Mouse (Mus musculus): Measurements from ENCODE around the gene Mapk3. TPM values are rescaled to one million over a fixed set of nuclear protein-coding genes. Genes with fewer than 3 reads are reported as not detected.
A peak's percentile ranks its signal among the peaks of the same experiment; 100 is the strongest.

The Mapk3 gene
- total and polyA plus RNA-seq, 3 experiments, result 22.4 to 48.5 (median 25.3) TPM

DNA sequence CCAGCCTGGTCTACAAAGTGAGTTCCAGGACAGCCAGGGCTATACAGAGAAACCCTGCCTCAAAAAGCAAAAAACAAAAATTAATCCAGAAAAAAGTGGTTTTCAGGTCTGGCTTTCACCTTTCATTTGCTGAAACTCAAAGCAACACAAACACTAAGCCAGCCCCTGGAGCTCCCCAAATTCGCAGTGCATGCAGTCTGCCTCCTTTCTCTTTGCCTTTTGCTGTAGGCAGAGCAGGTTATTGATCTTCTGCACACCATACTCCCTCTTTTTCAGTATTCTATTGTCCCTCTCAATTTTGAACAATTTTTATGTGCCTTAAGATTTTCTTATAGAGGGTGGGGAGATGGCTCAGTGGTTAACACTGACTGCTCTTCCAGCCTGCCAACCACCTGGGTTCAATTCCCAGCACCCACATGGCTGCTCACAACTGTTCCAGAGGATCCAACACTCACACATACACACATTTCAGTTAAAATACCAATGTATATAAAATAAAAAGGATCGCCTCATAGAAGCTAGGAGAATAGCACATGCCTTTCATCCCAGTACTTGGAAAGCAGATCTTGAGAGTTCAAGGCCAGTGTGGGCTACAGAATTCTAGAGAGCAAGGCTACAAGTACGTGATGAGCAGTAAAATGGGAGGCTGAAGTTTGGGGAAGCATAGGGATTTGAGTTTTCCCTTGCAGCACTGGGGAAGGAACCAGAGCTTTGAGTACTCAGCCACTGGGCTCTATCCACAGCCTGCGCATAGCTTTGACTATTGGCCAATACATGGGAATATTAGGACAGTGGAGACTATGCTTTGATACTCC lies 34.3 kb downstream of the Mapk3 start:
- Histone ChIP-seq H3K36me3 (replicated peaks in 1 of 2; ENCODE audit: control insufficient read depth in 1 of 2, insufficient read depth in 1 of 2, low read length in 1 of 2) (peaks cover 46 to 65% of the 10 kb centered on the region in 2 experiments), H3K9ac (ENCODE audit: insufficient read depth, low read depth) (no peak overlapping the region), H3K4me2 (ENCODE audit: insufficient read depth, low read depth, poor library complexity, severe bottlenecking) (peak overlapping the region; percentile 72; the same call in 1 of the 2 replicates), H3K27me3 (replicated peaks) (no peaks in the 10 kb centered on the region), H3K9me3 (replicated peaks; ENCODE audit: low read length) (no peaks in the 10 kb centered on the region), H3K27ac (ENCODE audit: insufficient read depth, low read depth) (no peak overlapping the region), H3K79me2 (replicated peaks; ENCODE audit: control insufficient read depth, extremely low read depth, insufficient read depth, poor library complexity, severe bottlenecking) (peaks cover 55% of the 10 kb centered on the region), H3K4me1 (ENCODE audit: control insufficient read depth in 1 of 2, insufficient read depth in 2 of 2) (peaks cover 8 to 59% of the 10 kb centered on the region in 2 experiments), H3K4me3 (replicated peaks in 1 of 3; ENCODE audit: low read depth in 2 of 3, low read length in 2 of 3, poor library complexity in 1 of 3) (no peak overlapping the region)
- 0 out of 2 replicates have a peak, but pooled peaks have one; percentile 6 for TF ChIP-seq ELF1 (IDR thresholded peaks at IDR 0.05; ENCODE audit: low read depth, low read length)
- TF ChIP-seq HCFC1 (IDR thresholded peaks at IDR 0.05; ENCODE audit: low read depth, low read length), result no peak
- peak; percentile 93; the same call in 1 of the 2 replicates for TF ChIP-seq POLR2AphosphoS2 (IDR thresholded peaks at IDR 0.05; ENCODE audit: low read depth, low read length)
- no peak for TF ChIP-seq JUND (conservative IDR thresholded peaks at IDR 0.05; ENCODE audit: low read depth, low read length)
- TF ChIP-seq ZMIZ1 (IDR thresholded peaks at IDR 0.05; ENCODE audit: low read depth, low read length), result peak; percentile 25; the same call in 1 of the 2 replicates
- dilution Hi-C loops (cut with MboI; ENCODE audit: extremely low pct_ligation_motif_present, extremely low pct_unique_long_range_greater_than_20kb, low sequenced_read_pairs) (no loop called here), in situ Hi-C loops (cut with MboI; ENCODE audit: low pct_ligation_motif_present, low pct_unique_long_range_greater_than_20kb, low sequenced_read_pairs) (no loop called here)
- DNase-seq (ENCODE audit: extremely low read depth), result no peak

DNA sequence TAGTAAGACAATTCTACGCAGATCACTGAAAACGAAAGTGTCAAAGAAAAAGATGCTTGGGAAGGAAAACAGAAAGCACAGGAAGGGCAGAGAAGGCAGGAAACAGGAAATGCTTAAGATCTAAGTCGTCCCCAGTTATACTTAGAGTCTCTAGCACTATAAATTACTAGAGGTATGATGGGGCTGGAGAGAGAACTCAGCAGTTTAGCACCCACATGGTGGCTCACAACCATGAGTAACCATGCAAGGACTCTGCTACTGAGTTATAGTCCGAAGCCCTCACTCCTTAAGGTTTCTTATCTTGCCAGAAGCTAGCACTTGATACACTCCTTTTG lies 34.8 kb downstream of the Mapk3 start:
- no peaks in the 10 kb centered on the region for H3K9me3 ChIP-seq (replicated peaks; ENCODE audit: low read length)
- peaks cover 7 to 59% of the 10 kb centered on the region in 2 experiments for H3K4me1 ChIP-seq (ENCODE audit: control insufficient read depth in 1 of 2, insufficient read depth in 2 of 2)
- DNase-seq (ENCODE audit: extremely low read depth), result no peak
- H3K79me2 ChIP-seq (replicated peaks; ENCODE audit: control insufficient read depth, extremely low read depth, insufficient read depth, poor library complexity, severe bottlenecking), result peaks cover 52% of the 10 kb centered on the region
- no peak overlapping the region for H3K4me3 ChIP-seq (replicated peaks in 1 of 3; ENCODE audit: low read depth in 2 of 3, low read length in 2 of 3, poor library complexity in 1 of 3)
- no peak overlapping the region for H3K4me2 ChIP-seq (ENCODE audit: insufficient read depth, low read depth, poor library complexity, severe bottlenecking)
- no peak overlapping the region for H3K9ac ChIP-seq (ENCODE audit: insufficient read depth, low read depth)
- H3K27me3 ChIP-seq (replicated peaks), result no peaks in the 10 kb centered on the region
- in situ Hi-C loops (cut with MboI; ENCODE audit: low pct_ligation_motif_present, low pct_unique_long_range_greater_than_20kb, low sequenced_read_pairs) (no loop called here), dilution Hi-C loops (cut with MboI; ENCODE audit: extremely low pct_ligation_motif_present, extremely low pct_unique_long_range_greater_than_20kb, low sequenced_read_pairs) (no loop called here)
- TF ChIP-seq MAX (IDR thresholded peaks at IDR 0.05; ENCODE audit: low read length), result no peak
- no peak for TF ChIP-seq KAT2A (IDR thresholded peaks at IDR 0.05; ENCODE audit: insufficient replicate concordance, low read length)
- TF ChIP-seq POLR2AphosphoS2 (IDR thresholded peaks at IDR 0.05; ENCODE audit: low read depth, low read length), result peak; percentile 62; the same call in 1 of the 2 replicates
- no peak overlapping the region for H3K27ac ChIP-seq (ENCODE audit: insufficient read depth, low read depth)
- peaks cover 40 to 59% of the 10 kb centered on the region in 2 experiments for H3K36me3 ChIP-seq (replicated peaks in 1 of 2; ENCODE audit: control insufficient read depth in 1 of 2, insufficient read depth in 1 of 2, low read length in 1 of 2)

DNA sequence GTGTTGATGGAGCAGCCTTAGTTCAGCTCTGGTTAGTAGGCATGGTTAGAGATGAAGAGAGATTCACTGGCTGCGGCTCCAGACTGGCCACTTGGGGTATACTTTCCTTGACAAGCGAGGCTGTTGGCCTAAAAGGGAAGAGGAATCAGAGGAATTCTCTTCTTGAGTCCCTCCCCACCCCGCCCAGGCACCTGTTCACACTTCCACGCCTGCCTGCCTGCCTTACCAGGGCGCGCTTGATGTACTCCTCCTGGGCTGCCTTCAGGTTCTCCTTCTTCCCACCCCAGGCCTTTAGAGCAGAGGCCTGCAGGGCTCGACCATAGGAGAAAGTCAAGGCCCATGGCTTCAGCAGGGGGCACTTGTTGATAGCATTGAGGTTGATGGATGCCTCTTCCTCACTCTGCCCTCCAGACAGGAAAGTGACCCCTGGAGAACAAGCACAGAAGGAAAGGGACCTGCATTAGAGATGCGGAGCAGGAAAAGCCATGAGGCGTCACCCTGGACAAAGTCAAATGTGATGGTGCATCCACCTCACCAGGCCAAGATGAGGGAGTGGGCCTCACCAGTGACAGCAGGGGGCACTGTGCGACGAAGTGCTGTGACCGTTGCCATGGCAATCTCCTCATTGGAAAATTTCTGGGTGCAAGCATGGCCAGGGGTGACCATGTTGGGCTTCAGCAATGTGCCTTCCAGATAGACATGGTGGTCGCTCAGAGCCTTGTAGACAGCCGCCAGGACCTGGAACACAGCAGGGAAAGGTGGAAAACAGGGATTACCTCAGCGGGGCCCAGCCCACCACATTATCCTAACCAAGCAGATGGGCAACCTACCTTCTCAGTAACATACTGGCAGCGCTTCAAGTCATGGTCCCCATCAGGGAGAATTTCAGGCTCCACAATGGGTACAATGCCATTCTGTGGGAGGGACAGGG lies 36.3 kb downstream of the Mapk3 start:
- no peak for DNase-seq (ENCODE audit: extremely low read depth)
- Histone ChIP-seq H3K4me2 (ENCODE audit: insufficient read depth, low read depth, poor library complexity, severe bottlenecking) (no peak overlapping the region), H3K4me3 (replicated peaks in 1 of 3; ENCODE audit: low read depth in 2 of 3, low read length in 2 of 3, poor library complexity in 1 of 3) (peak overlapping the region in 1 of 3 experiments; percentile 2), H3K27me3 (replicated peaks) (no peaks in the 10 kb centered on the region), H3K36me3 (replicated peaks in 1 of 2; ENCODE audit: control insufficient read depth in 1 of 2, insufficient read depth in 1 of 2, low read length in 1 of 2) (peaks cover 30 to 48% of the 10 kb centered on the region in 2 experiments), H3K9me3 (replicated peaks; ENCODE audit: low read length) (no peaks in the 10 kb centered on the region), H3K27ac (ENCODE audit: insufficient read depth, low read depth) (no peak overlapping the region), H3K79me2 (replicated peaks; ENCODE audit: control insufficient read depth, extremely low read depth, insufficient read depth, poor library complexity, severe bottlenecking) (peaks cover 40% of the 10 kb centered on the region), H3K4me1 (ENCODE audit: control insufficient read depth in 1 of 2, insufficient read depth in 2 of 2) (peaks cover 6 to 59% of the 10 kb centered on the region in 2 experiments; a peak in 3 of 4 replicates), H3K9ac (ENCODE audit: insufficient read depth, low read depth) (no peak overlapping the region)
- in situ Hi-C loops (cut with MboI; ENCODE audit: low pct_ligation_motif_present, low pct_unique_long_range_greater_than_20kb, low sequenced_read_pairs) (no loop called here), dilution Hi-C loops (cut with MboI; ENCODE audit: extremely low pct_ligation_motif_present, extremely low pct_unique_long_range_greater_than_20kb, low sequenced_read_pairs) (no loop called here)
- TF ChIP-seq MXI1 (IDR thresholded peaks at IDR 0.05; ENCODE audit: low read depth, low read length) (no peak), ZKSCAN1 (IDR thresholded peaks at IDR 0.05; ENCODE audit: borderline replicate concordance, low read depth, low read length) (no peak), ZMIZ1 (IDR thresholded peaks at IDR 0.05; ENCODE audit: low read depth, low read length) (no peak), CTCF (conservative IDR thresholded peaks at IDR 0.05 in 1 of 2, IDR thresholded peaks at IDR 0.05 in 1 of 2; ENCODE audit: low read depth in 2 of 2, low read length in 2 of 2) (peak in 1 of 2 experiments; percentile 39; a peak in 2 of 4 replicates), RAD21 (IDR thresholded peaks at IDR 0.05; ENCODE audit: low read depth, low read length) (no peak)
